ENCODE assay signal across 22 mouse cellular contexts in the genomic region with DNA sequence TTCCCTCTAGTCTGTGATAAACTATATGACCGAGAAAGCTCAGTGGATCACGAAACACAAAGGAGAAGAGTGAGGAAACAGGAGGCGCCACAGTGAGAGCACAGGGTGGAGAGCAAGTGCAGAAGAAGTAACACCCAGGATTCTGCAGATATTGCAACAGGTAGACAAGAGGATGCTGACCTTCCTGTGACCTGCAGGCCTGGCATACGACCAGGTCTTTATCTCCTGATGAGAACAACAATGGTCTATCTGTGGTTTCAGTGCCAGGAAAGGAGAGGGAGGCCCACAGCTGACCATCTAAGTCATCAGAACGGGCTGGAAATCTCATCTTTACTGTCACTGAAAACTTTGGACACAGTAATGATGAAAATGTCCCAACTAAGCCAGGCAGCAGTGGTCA. TPM values are rescaled to one million over a fixed set of nuclear protein-coding genes. Genes with fewer than 3 reads are reported as not detected.
DNase-seq lines count a peak whose midpoint lies in the region; ATAC-seq and TF ChIP-seq lines count a peak whose summit lies in the region.
"Had no signal": no experiment of that assay in that cellular context is flagged by ENCODE, and none has a peak within 500 bp of the region (broad histone marks: within the 10 kb centered on the region; RNA-seq: fewer than 3 reads in every experiment).

No protein-coding gene starts in this region.

- peak; percentile 95 for DNase-seq in heart, adult 11 months
- no peak for DNase-seq in heart, postnatal 4 days
- peak; percentile 36 to 41 for DNase-seq in heart, adult 2 months
- DNase-seq in heart, adult 9 months (ENCODE audit: low spot score in 2 of 2) = peak; percentile 7 to 57
- peak; percentile 12 for DNase-seq in 416B (ENCODE audit: low read depth)
- DNase-seq in left cerebral cortex, adult 9 months (ENCODE audit: low spot score in 2 of 2) = no peak
- DNase-seq: adrenal gland, adult 8-10 months; adrenal gland, postnatal 14 days; adrenal gland, postnatal 36 days; cerebellum, adult 11-12 months; cerebellum, adult 2 months; cerebellum, adult 9-10 months; cerebellum, postnatal 10 days; cerebellum, postnatal 25 days had no signal

- peaks cover 2% of the 10 kb centered on the region; the same call in 1 of the 2 replicates for H3K4me1 ChIP-seq in heart, adult 2 months (ENCODE audit: control insufficient read depth, insufficient read depth, low read length)
- H3K4me1 ChIP-seq in heart, embryonic 11.5 days (ENCODE audit: control insufficient read depth, insufficient read depth, low read length) = no peaks in the 10 kb centered on the region
- peaks cover 4% of the 10 kb centered on the region for H3K4me1 ChIP-seq in heart, embryonic 12.5 days (replicated peaks)
- H3K4me1 ChIP-seq: embryonic facial prominence, embryonic 10.5 days; embryonic facial prominence, embryonic 12.5 days; forebrain, embryonic 13.5 days; forebrain, embryonic 15.5 days had no signal

- peak; percentile 31; the same call in 1 of the 2 replicates for TF ChIP-seq EP300 in heart, adult 2 months (IDR thresholded peaks at IDR 0.05; ENCODE audit: insufficient read depth, low read depth, low read length)

- no peak for TF ChIP-seq POLR2A in heart, adult 2 months (IDR thresholded peaks at IDR 0.05; ENCODE audit: insufficient read depth, low read depth, low read length)

- no peak overlapping the region for H3K27ac ChIP-seq in heart, adult 2 months
- H3K27ac ChIP-seq in heart, embryonic 11.5 days (ENCODE audit: low read depth, low read length) = no peak overlapping the region
- H3K27ac ChIP-seq in heart, embryonic 12.5 days (ENCODE audit: poor library complexity, severe bottlenecking) = no peak overlapping the region
- H3K27ac ChIP-seq: embryonic facial prominence, embryonic 10.5 days; embryonic facial prominence, embryonic 12.5 days; forebrain, embryonic 13.5 days; forebrain, embryonic 15.5 days had no signal

- no peak overlapping the region for H3K9ac ChIP-seq in heart, adult 2 months (ENCODE audit: low read depth, low read length)
- H3K9ac ChIP-seq in heart, embryonic 11.5 days (ENCODE audit: low read depth, low read length) = no peak overlapping the region
- H3K9ac ChIP-seq in heart, embryonic 12.5 days = no peak overlapping the region
- H3K9ac ChIP-seq: embryonic facial prominence, embryonic 12.5 days; forebrain, embryonic 13.5 days; forebrain, embryonic 15.5 days had no signal

- H3K27me3 ChIP-seq in heart, adult 2 months (ENCODE audit: control insufficient read depth, insufficient read depth, low read length) = no peaks in the 10 kb centered on the region
- no peaks in the 10 kb centered on the region for H3K27me3 ChIP-seq in heart, embryonic 11.5 days (ENCODE audit: control insufficient read depth, insufficient read depth, low read length)
- no peaks in the 10 kb centered on the region for H3K27me3 ChIP-seq in heart, embryonic 12.5 days (replicated peaks)
- H3K27me3 ChIP-seq: embryonic facial prominence, embryonic 12.5 days; forebrain, embryonic 13.5 days; forebrain, embryonic 15.5 days; Patski had no signal

- no peak for TF ChIP-seq CTCF in heart, adult 2 months (IDR thresholded peaks at IDR 0.05)

- H3K9me3 ChIP-seq in heart, embryonic 11.5 days (replicated peaks; ENCODE audit: control insufficient read depth, low read length) = no peaks in the 10 kb centered on the region
- no peaks in the 10 kb centered on the region for H3K9me3 ChIP-seq in heart, embryonic 12.5 days (replicated peaks)
- H3K9me3 ChIP-seq: embryonic facial prominence, embryonic 10.5 days; embryonic facial prominence, embryonic 12.5 days; forebrain, embryonic 13.5 days; forebrain, embryonic 15.5 days had no signal

- no peak overlapping the region for H3K4me2 ChIP-seq in heart, embryonic 11.5 days
- no peak overlapping the region for H3K4me2 ChIP-seq in heart, embryonic 12.5 days
- H3K4me2 ChIP-seq: embryonic facial prominence, embryonic 12.5 days; forebrain, embryonic 13.5 days; forebrain, embryonic 15.5 days had no signal

- no peak for ATAC-seq in heart, embryonic 11.5 days (replicated peaks; ENCODE audit: insufficient number of reproducible peaks, low FRiP score, low TSS enrichment)
- ATAC-seq in heart, embryonic 12.5 days (ENCODE audit: insufficient number of reproducible peaks, low FRiP score) = no peak
- ATAC-seq: activated CD4-positive, CD25-positive, alpha-beta regulatory T cell, adult 4 months; forebrain, embryonic 13.5 days; forebrain, embryonic 15.5 days; Patski had no signal

- 37% methylated on average over 5 of the region's 5 CpGs for WGBS in heart, adult 2 months
- WGBS in heart, embryonic 11.5 days (ENCODE audit: insufficient replicate concordance) = 62% methylated on average over 5 of the region's 5 CpGs
- 58% methylated on average over 5 of the region's 5 CpGs for WGBS in heart, embryonic 12.5 days

- intact Hi-C loops in heart, adult 2 months (cut with DNase I) = no loop called here

- no peaks in the 10 kb centered on the region for H3K36me3 ChIP-seq in heart, adult 2 months (ENCODE audit: control insufficient read depth, insufficient read depth, low read length)
- H3K36me3 ChIP-seq in heart, embryonic 11.5 days (ENCODE audit: control insufficient read depth, insufficient read depth, low read length) = peaks cover 1% of the 10 kb centered on the region
- H3K36me3 ChIP-seq in heart, embryonic 12.5 days = peaks cover 54% of the 10 kb centered on the region
- H3K36me3 ChIP-seq: embryonic facial prominence, embryonic 12.5 days had no signal

- H3K79me2 ChIP-seq in heart, adult 2 months (replicated peaks; ENCODE audit: control insufficient read depth, insufficient read depth, low read length) = no peaks in the 10 kb centered on the region

- H3K4me3 ChIP-seq in heart, adult 2 months = no peak overlapping the region
- H3K4me3 ChIP-seq in heart, embryonic 11.5 days (ENCODE audit: low read depth, low read length) = no peak overlapping the region
- no peak overlapping the region for H3K4me3 ChIP-seq in heart, embryonic 12.5 days
- H3K4me3 ChIP-seq: embryonic facial prominence, embryonic 10.5 days; embryonic facial prominence, embryonic 12.5 days; forebrain, embryonic 13.5 days; forebrain, embryonic 15.5 days had no signal

RNA-seq across cellular contexts. Expression of a gene that starts 29.7 kb away (rescaled TPM):
- 10 to 100 TPM; 20.2 to 20.6 TPM for total RNA-seq in heart, postnatal 4 days (2021)
- total RNA-seq in heart, adult 2 months (2021) = 10 to 100 TPM; 14.8 to 15.8 TPM
- polyA plus RNA-seq in heart, adult 2 months (2012; rRNA removed) = 14.2 and 15.1 TPM in 2 replicates
- 23.1 and 25.8 TPM in 2 replicates for polyA plus RNA-seq in heart, embryonic 11.5 days (2014; fragmentation: Nextera tagmentation; extraction: Ambion mirVana)
- polyA plus RNA-seq in heart, embryonic 12.5 days (2016; fragmentation: Nextera tagmentation; extraction: Ambion mirVana) = 23.2 and 24.3 TPM in 2 replicates

RNA-seq across cellular contexts. Expression of a gene that starts 51.1 kb away (rescaled TPM):
- total RNA-seq in heart, postnatal 4 days (2021) = 10 to 100 TPM; 59.2 to 62.2 TPM
- 10 to 100 TPM; 26.9 to 30.1 TPM for total RNA-seq in heart, adult 2 months (2021)
- polyA plus RNA-seq in heart, adult 2 months (2012; rRNA removed) = 23.1 and 29.1 TPM in 2 replicates
- polyA plus RNA-seq in heart, embryonic 11.5 days (2014; fragmentation: Nextera tagmentation; extraction: Ambion mirVana) = 146 and 166 TPM in 2 replicates
- polyA plus RNA-seq in heart, embryonic 12.5 days (2016; fragmentation: Nextera tagmentation; extraction: Ambion mirVana) = 184 and 194 TPM in 2 replicates

Comparison
In these comparisons a context has a peak if more than half of its experiments do, and no peak if none do; other contexts are left out.
1. DNase-seq: peak in heart, adult 11 months (single experiment), heart, adult 2 months (2 of 2), heart, adult 9 months (2 of 2) and 416B (single experiment); none in heart, postnatal 4 days (single experiment) and left cerebral cortex, adult 9 months (0 of 2).